Mouse (Mus musculus): ENCODE results near the gene Acy3. TPM values are rescaled to one million over a fixed set of nuclear protein-coding genes. Genes with fewer than 3 reads are reported as not detected.
"Not testable (repeated sequence)": the region's sequence is repeated elsewhere in the genome, so short reads cannot be mapped to it uniquely, and the experiment has no call there.

Gene Acy3
- polyA plus RNA-seq (2012; rRNA removed), result 45.4 and 50.9 TPM in 2 replicates

DNA sequence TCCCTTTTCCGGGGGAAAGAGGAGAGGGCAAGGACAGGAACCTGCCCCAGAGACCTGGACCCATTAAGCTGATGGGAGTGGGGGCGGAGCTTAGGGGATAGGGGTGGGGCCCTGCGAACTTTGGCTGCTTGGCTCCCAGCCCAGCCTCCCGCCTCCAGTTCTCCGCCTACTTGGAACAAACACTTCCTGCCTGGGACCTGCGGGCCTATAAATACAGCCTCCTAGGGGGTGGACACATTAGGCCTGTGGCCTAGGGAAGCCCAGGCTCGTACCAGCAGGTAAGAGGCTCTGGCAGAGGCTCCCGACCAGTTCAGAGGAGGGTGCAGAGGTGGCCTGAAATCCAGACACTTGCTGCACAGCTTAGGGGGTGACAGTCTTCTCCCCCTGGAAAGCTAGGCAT, at the start of gene Acy3:
TSS of gene Acy3 (plus strand) at position 237 of the 400 bp plus-strand sequence.
- no peak for DNase-seq (ENCODE audit: low read depth)

DNA sequence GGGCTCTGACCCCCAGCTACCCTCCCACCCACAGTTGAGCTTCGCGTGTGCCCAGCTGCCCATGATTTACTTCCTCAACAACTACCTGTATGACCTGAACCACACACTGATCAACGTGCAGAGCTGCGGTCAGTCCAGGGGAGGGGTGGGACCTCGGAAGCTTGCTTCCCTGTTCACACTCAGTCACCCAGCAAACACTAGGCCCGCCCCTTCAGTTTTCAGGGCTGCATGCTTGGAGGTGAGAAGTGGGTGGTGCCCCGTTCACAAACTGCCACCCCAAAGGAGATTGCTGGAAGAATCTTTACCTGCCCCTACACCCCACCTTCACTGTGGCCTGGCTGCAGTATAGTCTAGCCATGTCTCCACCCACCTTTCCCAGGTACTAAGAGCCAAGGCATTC, 44.1 kb upstream of the Acy3 start:
- no peak for DNase-seq (ENCODE audit: low read depth)

DNA sequence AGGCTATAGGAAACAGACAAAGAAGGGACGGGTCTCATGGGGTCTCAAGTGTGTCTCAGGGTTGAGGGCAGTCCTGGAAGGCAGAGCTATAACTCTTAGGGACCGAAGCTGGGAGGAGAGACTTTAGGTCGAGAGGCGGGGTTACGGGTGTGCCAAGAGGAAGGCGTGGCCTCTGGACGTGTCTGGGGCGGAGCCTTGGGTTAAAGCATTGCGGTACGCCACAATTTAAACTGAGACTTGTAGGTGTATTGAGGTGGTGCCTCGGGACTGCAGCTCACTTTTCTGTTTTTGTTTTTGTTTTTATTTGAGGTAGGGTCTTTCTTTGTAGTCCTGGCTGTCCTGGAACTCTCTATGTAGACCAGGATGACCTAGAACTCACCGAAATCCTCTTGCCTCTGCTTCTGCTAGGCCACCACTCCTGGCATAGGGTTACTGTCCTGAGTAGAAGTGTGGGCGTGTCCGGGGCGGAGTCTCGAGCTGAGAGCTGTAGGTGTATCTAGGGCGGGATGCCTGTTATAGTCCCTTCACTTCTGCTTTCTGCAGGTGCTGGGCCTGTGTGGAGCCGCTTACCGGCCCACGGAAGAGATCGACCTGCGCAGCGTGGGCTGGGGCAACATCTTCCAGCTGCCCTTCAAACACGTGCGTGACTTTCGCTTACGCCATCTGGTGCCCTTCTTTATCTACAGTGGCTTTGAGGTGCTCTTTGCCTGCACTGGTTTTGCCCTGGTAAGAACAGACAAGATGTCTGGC, 43.2 kb upstream of the Acy3 start:
- DNase-seq (ENCODE audit: low read depth), result no peak

DNA sequence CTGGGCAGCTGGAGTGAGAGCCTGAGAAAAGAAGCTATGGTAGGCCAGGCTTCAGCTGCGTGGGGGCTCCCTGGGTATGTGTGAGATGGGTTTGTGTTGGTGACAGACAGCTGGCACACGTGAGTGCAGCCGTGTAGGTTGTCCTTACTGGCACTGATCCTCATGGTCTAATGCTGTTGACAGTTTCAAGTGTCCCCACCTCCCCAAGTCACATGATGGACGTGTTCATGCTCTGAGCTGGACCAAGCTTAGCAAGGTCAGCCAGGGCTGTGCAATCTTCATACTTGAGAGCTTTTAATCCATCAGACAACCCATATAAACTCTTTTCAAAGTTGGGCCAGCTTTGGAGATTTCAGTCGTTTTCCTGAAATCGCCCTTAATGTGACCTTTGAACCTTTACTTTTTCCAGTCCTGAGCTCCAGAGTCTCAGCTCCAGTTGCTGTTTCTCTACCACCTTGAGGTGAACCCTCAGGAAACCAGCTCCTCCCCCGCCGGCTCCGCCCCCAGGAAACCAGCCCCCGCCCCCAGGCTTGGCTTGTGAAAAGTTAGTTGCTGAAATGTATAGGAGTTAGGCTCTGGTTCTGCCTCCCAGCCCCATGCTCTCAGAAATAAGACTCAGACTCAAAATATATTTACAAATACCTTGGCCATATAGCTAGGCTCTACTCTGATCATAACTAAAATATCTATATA, 40.4 kb upstream of the Acy3 start:
- no peak for DNase-seq (ENCODE audit: low read depth)

DNA sequence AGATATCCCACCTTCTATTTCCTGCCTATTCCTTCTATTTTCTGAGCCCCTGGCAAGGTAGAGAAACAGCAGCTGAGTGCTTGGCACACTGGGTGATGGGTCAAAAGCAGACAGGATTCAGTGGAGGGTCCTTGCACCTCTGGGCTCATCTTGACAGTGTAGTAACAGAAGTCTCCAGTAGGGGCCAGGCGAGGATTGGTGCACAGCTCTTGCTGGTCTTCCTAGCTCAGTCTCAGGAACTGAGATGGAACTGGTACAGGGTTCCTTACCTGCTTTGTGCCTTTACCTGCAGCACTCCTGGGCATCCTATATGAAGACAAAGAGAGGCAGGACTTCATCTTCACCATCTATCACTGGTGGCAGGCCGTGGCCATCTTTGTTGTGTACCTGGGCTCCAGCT, 39.7 kb upstream of the Acy3 start:
- no peak for DNase-seq (ENCODE audit: low read depth)

DNA sequence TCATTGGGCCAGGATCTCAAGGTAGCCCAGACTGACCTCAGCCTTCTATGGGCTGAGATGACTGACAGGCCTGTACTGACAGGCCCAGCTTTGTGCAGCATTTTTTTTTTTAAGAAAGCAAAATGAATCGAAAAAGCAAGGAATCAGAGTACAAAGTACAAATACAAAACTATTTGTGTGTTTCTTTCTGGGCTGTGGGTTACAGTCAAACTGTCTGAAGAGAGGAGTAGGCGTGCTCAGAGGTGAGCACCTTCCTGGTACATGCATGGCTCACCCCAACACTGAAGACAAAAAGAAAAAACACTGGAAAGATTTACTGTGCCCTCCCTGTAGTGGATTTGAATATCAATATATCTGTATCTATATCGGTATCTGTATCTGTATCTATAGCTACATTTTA, 38.6 kb upstream of the Acy3 start:
- no peak for DNase-seq (ENCODE audit: low read depth)

DNA sequence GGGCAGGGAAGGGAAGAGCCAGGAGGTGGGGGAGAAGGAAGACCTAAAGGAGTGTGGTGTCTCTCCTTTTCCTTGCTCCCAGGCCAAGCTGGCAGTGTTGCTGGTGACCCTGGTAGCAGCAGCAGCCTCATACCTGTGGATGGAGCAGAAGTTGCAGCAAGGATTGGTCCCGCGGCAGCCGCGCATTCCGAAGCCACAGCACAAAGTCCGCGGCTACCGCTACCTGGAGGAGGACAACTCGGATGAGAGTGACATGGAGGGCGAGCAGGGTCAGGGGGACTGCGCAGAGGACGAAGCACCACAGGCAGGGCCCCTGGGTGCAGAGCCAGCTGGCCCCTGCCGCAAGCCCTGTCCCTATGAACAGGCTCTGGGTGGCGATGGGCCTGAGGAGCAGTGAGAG, 37.8 kb upstream of the Acy3 start:
- no peak for DNase-seq (ENCODE audit: low read depth)

DNA sequence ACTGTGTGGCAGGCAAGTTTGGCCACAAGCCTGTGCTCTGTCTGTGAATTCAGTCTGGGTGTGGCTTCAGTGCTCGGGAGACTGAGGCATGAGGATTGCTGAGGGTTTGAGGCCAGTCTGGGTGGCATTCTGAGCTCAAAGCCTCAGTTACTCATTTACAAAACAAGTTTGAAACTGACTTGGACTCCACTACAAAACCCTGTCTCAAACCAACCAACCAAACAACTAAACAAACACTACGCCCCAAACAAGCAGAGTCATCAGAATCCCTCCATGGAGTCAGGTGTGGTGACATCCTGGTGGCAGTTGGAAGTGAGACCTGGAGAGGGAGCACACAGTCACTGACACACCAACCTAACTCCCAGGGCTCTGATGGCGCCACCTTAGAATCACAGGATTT, 36.0 kb upstream of the Acy3 start:
- no peak for DNase-seq (ENCODE audit: low read depth)

DNA sequence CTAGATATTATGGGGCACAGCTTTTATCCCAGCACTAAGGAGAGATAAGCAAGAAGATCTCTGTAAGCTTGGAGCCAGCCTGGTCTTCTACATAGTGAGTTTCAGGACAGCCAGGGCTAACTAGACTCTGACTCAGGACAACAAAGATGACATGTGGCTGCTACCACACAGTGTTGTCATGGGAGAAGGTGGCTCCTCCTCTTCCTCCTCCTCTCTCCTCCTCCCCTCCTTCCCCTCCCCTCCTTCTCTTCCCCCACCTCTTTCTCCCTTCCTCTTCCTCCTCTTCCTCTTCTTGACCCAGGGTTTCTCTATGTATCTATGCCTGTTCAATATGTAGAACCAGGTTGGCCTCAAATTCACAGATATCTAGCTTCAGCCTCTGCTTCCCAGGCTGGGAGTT, 34.9 kb upstream of the Acy3 start:
- no peak for DNase-seq (ENCODE audit: low read depth)

DNA sequence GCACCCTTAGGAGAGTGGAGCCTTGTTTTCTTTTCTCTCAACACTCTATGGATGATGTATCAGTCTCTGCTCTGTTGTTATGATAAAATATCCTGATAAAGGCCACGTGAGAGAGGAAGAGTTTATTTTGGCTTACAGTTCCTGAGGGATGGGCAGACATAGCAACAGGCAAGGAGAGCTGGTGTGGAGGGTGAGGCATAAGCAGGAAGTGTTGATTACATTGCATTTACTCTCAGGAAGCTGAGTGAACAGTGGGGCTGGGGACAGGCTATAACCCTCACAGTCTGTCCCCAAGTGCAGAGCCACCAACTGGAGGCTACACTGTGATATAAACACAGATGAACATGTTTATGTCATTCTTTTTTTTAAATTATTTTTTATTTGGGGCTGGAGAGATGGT, 34.3 kb upstream of the Acy3 start:
- DNase-seq (ENCODE audit: low read depth), result no peak

DNA sequence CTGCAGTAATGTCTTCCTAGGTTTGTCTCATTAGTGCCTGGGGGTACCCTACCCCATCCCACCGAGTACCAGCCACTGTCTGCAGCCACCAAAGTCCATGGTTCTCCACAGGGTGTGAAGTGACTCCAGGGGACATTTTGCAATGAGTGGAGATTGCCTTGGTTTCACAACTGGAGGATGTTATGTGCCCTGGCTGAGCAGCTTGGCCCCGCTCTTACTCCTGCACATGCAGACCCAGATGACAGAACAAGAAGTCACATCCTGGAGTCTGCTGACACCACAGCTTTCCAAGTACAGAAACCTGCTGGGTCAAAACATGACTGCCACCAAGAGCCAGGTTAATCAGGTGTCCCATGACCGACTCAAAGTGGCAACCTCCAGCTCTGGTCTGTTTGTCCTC, 31.3 kb upstream of the Acy3 start:
- no peak for DNase-seq (ENCODE audit: low read depth)

DNA sequence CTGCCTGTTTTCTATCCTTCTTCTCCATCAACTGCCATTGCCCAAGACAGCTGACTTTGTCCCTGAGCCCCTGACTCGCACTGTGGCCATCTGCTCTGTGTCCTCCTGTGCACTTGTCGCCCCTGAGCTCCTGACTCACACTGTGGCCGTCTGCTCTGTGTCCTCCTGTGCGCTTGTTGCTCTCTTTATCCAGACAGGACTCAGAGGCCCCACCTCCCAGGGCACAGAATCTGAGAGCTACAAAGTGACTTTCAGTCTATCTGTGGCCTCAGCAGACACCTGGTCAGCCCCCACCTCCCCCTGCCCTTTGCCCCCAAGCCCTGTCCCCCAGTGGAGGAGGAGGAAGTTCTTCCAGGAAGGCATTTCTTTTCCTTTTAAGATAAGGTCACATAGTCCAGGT, 30.6 kb upstream of the Acy3 start:
- no peak for DNase-seq (ENCODE audit: low read depth)

DNA sequence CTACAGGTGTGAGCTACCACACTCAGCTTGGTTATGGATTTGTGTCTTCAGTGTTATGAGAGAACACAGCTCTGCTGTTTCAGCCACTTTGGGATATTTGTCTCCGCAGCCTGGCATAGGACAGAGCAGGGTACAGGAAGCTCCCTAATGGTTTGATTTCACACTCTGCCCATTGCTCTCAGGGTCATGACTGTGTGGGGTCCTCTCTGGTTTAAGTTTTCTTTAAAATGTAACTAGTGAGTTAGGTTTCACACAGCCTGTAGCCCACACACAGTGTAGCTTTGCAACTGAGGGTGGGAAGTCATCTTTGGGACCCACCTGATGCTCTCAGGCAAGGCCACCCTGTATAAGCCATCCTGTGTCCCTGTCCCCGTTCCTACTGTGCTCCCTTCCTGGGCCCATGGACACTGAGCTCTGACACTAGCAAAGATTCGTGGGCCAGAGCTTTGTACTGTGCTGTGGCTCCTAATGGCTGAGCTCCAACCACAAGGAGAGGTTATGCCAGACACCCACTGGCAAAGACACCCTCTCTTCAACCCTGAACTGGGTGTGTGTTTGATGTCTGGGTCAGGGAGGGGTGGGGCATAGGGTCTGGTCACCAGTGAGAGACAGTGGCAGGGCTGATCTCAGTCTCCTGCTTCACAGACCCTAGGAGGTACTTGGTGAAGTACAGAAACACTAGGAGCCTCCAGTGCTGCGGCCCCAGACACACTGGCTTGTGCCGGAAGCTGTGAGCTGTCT, 28.9 kb upstream of the Acy3 start:
- not testable (repeated sequence) for DNase-seq (ENCODE audit: low read depth)

DNA sequence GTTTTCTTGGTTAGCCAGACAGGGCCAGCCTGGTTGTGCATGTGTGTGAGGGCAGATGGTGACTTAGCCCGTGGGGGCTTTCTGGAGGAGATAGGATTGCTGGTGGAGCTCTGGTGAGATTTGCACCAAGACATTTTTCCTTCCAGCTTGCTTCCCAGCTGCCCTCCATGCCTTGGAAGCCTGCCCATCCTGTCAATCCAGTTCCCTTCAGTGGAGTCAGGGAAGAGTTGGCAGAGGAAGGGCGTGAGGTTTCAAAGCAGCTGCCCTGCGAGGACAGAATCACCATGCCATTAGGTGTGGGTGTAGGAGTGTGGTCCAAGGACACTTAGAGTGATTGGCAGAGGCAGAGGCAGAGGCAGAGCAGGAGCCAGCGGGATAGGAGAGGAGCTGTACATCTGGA, 27.9 kb upstream of the Acy3 start, which contains the start of gene Aldh3b3:
TSS of gene Aldh3b3 (plus strand) at position 176 of the 400 bp plus-strand sequence.
- DNase-seq (ENCODE audit: low read depth), result no peak

DNA sequence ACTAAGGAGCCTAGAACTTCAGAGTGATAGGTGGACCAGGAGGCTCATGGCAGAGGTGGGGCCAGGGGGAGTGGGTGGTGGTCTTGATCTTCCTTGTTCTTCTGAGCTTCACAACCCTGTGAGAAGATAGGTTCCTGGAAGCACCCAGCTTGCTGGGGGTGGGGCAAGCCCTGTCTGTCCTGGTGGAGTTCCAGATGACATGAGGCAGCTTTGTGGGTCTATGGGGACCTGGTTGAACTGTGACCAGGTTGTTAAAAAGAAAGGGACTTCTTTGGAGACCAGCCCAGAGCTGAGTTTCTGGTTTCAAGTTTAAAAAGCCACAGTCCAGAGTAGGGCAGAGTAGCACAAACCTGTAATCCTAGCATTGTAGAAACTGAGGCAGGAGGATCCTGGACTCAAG, 27.3 kb upstream of the Acy3 start:
- DNase-seq (ENCODE audit: low read depth), result no peak

DNA sequence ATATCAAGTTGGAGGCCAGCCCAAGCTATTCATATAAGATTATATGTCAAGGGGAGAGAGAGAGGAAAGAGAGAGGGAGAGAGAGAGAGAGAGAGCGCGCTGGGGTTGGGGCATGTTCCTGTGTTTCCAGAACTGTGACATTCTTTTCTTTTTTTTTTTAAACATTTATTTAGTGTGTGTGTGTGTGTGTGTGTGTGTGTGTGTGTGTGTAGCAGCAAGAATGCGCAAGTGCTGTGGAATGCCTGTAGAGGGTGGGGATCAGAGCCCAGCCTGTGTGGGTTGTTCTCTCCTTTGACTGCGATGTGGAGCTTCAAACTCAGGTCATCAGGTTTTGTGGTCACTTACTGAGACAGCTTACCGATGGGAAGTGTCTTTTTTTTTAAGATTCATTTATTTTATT, 26.2 kb upstream of the Acy3 start:
- no peak for DNase-seq (ENCODE audit: low read depth)

DNA sequence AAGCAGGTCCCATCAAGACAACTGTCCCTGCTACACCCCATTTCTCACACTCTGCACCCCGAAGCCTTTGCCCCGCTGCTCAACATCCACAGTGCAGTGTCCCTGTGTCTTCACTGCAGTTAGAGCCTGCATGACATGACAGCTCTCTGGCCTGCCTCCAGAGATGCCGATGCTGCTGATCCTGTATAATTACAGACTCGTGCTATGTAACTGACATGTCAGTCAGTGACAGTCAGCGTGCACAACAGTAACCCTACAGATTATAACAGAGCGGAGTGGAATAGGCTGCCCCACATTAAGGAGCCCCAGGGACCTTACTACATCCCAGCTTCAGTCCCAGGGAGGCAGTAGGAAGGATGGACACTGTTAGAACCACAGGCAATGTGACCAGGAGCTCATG, 24.6 kb upstream of the Acy3 start:
- DNase-seq (ENCODE audit: low read depth), result not testable (repeated sequence)

DNA sequence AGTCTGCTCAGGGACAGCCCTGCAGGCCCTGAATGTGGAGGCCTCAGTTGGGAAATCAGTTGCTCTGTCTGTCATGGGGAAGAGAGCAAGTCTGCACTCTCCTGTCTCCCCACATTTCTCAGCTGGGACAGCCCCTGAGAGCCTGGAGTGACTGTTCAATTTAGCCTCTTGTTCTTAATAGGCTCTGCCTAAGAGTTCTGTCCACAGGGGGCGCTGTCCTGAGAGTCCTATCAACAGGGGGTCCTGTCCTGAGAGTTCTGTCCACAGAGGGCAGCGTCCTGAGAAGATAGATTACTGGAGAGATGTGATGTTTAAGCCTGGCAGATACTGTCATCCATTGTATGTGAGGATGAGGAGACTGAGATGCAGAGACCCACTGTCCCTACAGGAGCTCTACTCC, 23.9 kb upstream of the Acy3 start:
- no peak for DNase-seq (ENCODE audit: low read depth)

DNA sequence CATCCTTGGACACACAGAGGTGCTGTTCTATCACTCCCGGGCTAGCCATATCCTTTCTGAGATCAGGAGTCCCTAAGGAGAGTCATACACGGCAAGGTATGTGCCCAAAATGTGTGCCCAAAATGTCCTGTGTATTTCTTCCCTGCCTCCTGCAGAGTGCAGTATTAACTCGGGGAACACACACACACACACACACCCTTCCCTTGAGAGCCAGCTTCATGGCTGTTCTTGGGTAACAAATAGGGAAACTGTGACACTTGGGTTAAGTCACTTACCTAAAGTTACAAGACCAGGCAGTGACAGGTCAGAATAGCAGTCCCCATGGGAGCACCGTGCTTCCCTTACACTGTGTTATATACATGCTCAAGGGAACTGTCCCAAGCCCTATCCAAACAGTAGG, 22.3 kb upstream of the Acy3 start:
- DNase-seq (ENCODE audit: low read depth), result no peak

DNA sequence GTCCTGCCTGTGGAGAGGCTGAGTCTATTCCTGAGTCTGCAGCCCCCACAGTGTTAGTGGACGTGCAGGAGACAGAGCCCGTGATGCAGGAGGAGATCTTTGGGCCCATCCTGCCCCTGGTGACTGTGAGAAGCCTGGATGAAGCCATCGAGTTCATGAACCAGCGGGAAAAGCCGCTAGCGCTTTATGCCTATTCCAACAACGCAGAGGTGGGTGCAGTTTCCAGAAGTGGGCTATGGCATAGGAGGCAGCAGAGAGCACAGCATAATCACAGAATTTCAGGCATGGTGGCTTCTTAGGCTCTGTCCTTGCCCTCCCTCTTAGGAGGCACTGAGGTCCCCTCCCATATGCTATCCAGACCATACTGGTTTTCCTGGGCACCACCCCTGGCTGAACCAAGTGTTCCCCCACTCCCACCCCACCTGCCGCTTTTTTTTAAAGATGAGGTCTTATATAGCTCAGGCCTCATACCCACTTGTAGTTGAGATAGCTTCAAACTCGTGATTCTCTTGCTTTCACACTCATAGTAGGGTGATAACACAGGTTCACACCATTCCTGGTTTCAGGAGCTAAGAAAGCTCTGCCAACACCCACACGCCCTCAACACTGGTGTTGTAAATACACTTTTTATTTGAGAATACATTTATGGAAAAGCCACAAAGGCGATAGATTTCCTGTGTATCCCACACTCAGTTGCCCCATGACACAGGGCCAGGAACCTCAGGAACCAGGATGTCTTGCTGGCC, 19.9 kb upstream of the Acy3 start:
- DNase-seq (ENCODE audit: low read depth), result no peak

DNA sequence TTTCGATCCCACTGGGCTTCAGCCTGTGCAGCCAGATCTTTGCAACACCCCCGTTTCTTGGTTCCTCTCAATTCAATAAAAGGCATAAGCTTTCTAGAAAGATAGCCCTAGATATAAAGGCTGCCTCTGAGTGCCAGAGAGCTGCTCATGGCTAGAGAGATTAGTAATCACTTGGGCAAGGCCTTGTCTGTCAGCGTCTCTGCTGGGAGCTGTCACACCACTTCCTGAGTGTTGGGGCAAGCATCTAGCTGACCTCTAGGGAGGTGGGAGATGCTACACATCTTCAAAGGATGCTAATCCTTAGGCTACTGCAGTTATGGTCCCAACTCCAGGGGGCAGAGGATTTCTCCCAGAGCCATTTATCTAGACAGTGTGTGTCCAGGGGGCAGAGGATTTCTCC, 19.1 kb upstream of the Acy3 start:
- DNase-seq (ENCODE audit: low read depth), result no peak

DNA sequence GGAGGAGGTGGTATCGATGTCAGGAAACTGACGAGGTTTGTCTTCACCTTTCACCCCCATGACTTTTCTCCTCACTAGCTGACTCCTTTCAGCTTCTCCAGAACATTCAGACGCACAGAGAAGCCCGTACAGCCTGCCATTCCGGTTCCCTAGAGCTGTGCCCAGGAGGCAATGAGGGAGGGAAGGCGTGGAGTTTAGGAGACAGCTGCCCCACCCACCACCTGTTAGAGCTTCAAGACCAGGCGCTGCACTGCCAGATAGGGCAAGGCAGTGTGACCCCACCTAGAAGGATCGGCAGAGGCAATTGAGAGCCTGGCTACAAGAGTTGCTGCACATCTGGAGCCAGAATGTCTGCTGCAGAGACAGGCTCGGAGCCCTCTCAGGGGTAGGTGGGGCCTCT, 14.1 kb upstream of the Acy3 start, which contains the start of gene Aldh3b2:
TSS of gene Aldh3b2 (plus strand) at position 100 of the 400 bp plus-strand sequence.
- DNase-seq (ENCODE audit: low read depth), result peak; percentile 75
